Mouse (Mus musculus): ENCODE data around the gene Tmem163.

GRCm38 (mm10) chr1:127467238-127467637, 212.1 kb downstream of the Tmem163 start:
- TF ChIP-seq CTCF (conservative IDR thresholded peaks at IDR 0.05; ENCODE audit: low read length) (no peak), POU5F1 (IDR thresholded peaks at IDR 0.05; ENCODE audit: borderline replicate concordance, low read length) (no peak), NANOG (IDR thresholded peaks at IDR 0.05; ENCODE audit: borderline replicate concordance, low read length) (no peak)
